Mouse (Mus musculus) MEL (cell line): ENCODE results near the gene Tifa. TPM values are rescaled to one million over a fixed set of nuclear protein-coding genes. Genes with fewer than 3 reads are reported as not detected.
A peak's percentile ranks its signal among the peaks of the same experiment; 100 is the strongest.

Experiments used
- DNase-seq: peaks from one replicate; pipeline ENCODE4 v3.0.0; 2011; ENCODE audit warnings: low read depth, low spot score
- H3K27ac ChIP-seq: 2 replicates; pipeline ENCODE4 v1.5.1; 2012; ENCODE audit warnings: low read depth, mild to moderate bottlenecking, control low read depth, low read length, moderate library complexity; ENCODE audit not compliant: control insufficient read depth
- H3K27me3 ChIP-seq, 2 experiments: fragments of 150-350 bp in 1 of 2; sonication (generic) in 1 of 2; 2 replicates each; pipeline ENCODE4 v1.6.1; 2012; ENCODE audit warnings: low read length in 2 of 2, mild to moderate bottlenecking in 2 of 2, improper control_type of control experiment in 1 of 2, moderate library complexity in 1 of 2; ENCODE audit not compliant: insufficient read depth in 2 of 2, control insufficient read depth in 1 of 2
- H3K36me3 ChIP-seq, 2 experiments: 2 replicates each; pipeline ENCODE4 v1.6.1; 2012 to 2014; ENCODE audit warnings: low read length in 2 of 2, improper control_type of control experiment in 1 of 2, inconsistent platforms in 1 of 2, mild to moderate bottlenecking in 1 of 2; ENCODE audit not compliant: insufficient read depth in 2 of 2, control insufficient read depth in 1 of 2
- H3K4me1 ChIP-seq, 2 experiments: fragments of 150-350 bp in 1 of 2; sonication (generic) in 1 of 2; 2 replicates each; pipeline ENCODE4 v1.6.1; 2012; ENCODE audit warnings: low read length in 2 of 2, improper control_type of control experiment in 1 of 2, mild to moderate bottlenecking in 1 of 2; ENCODE audit not compliant: insufficient read depth in 2 of 2, control insufficient read depth in 1 of 2
- H3K4me3 ChIP-seq, 2 experiments: fragments of 150-350 bp in 1 of 2; sonication (generic) in 1 of 2; 2 replicates each; pipeline ENCODE4 v1.5.1; 2012; ENCODE audit warnings: low read depth in 2 of 2, low read length in 2 of 2, mild to moderate bottlenecking in 2 of 2, moderate library complexity in 2 of 2, control low read depth in 1 of 2, improper control_type of control experiment in 1 of 2; ENCODE audit not compliant: control insufficient read depth in 1 of 2, insufficient read depth in 1 of 2
- H3K79me2 ChIP-seq: 2 replicates; pipeline ENCODE4 v1.6.1; 2012; ENCODE audit warnings: mild to moderate bottlenecking, low read length, moderate library complexity; ENCODE audit not compliant: control insufficient read depth, poor library complexity, insufficient read depth
- H3K9ac ChIP-seq: 2 replicates; pipeline ENCODE4 v1.6.1; 2012; ENCODE audit warnings: low read depth, mild to moderate bottlenecking, control low read depth, low read length, moderate library complexity; ENCODE audit not compliant: control insufficient read depth, poor library complexity, severe bottlenecking
- H3K9me3 ChIP-seq: fragments of 150-350 bp; sonication (generic); replicated peaks from 2 replicates; pipeline ENCODE4 v1.6.1; 2012; ENCODE audit warnings: mild to moderate bottlenecking, low read length, improper control_type of control experiment, moderate library complexity; ENCODE audit not compliant: insufficient read depth
- BHLHE40 ChIP-seq: IDR thresholded peaks from 2 replicates; pipeline ENCODE4 v1.6.1; 2012; ENCODE audit warnings: low read depth, mild to moderate bottlenecking, inconsistent platforms, low read length, improper control_type of control experiment, borderline replicate concordance
- CHD2 ChIP-seq: IDR thresholded peaks from 2 replicates; pipeline ENCODE4 v1.6.1; 2011; ENCODE audit warnings: low read length, improper control_type of control experiment
- E2F4 ChIP-seq: IDR thresholded peaks from 2 replicates; pipeline ENCODE4 v1.6.1; 2011; ENCODE audit warnings: low read depth, low read length, improper control_type of control experiment, borderline replicate concordance
- GATA1 ChIP-seq: IDR thresholded peaks from 2 replicates; pipeline ENCODE4 v1.6.1; 2011; ENCODE audit warnings: low read depth, low read length, improper control_type of control experiment
- KAT2A ChIP-seq: conservative IDR thresholded peaks from 2 replicates; pipeline ENCODE4 v1.6.1; 2012; ENCODE audit warnings: low read depth, low read length, improper control_type of control experiment, inconsistent platforms
- MAFK ChIP-seq: IDR thresholded peaks from 2 replicates; pipeline ENCODE4 v1.6.1; 2011; ENCODE audit warnings: low read depth, mild to moderate bottlenecking, low read length, improper control_type of control experiment, borderline replicate concordance
- MAX ChIP-seq: IDR thresholded peaks from 2 replicates; pipeline ENCODE4 v1.6.1; 2011; ENCODE audit warnings: low read length, improper control_type of control experiment
- MEF2A ChIP-seq: IDR thresholded peaks from 2 replicates; pipeline ENCODE4 v1.6.1; 2014; ENCODE audit warnings: low read depth, mild to moderate bottlenecking, inconsistent platforms, low read length, improper control_type of control experiment; ENCODE audit not compliant: poor library complexity, insufficient replicate concordance, severe bottlenecking; ENCODE audit errors: extremely low read depth
- MXI1 ChIP-seq: IDR thresholded peaks from 2 replicates; pipeline ENCODE4 v1.6.1; 2011; ENCODE audit warnings: mild to moderate bottlenecking, low read depth, low read length, improper control_type of control experiment
- MYB ChIP-seq: IDR thresholded peaks from 2 replicates; pipeline ENCODE4 v1.6.1; 2011; ENCODE audit warnings: mild to moderate bottlenecking, low read depth, low read length, improper control_type of control experiment
- MYC ChIP-seq: IDR thresholded peaks from 2 replicates; pipeline ENCODE4 v1.6.1; 2011; ENCODE audit warnings: low read depth, mild to moderate bottlenecking, low read length, improper control_type of control experiment, moderate library complexity
- POLR2A ChIP-seq, 2 experiments: IDR thresholded peaks; 2 replicates each; pipeline ENCODE4 v1.6.1; 2011 to 2012; ENCODE audit warnings: low read length in 2 of 2, mild to moderate bottlenecking in 2 of 2, control low read depth in 1 of 2, improper control_type of control experiment in 1 of 2, low read depth in 1 of 2, moderate library complexity in 1 of 2; ENCODE audit not compliant: control insufficient read depth in 1 of 2, insufficient read depth in 1 of 2, poor library complexity in 1 of 2
- POLR2AphosphoS2 ChIP-seq: IDR thresholded peaks from 2 replicates; pipeline ENCODE4 v1.6.1; 2011; ENCODE audit warnings: low read length, improper control_type of control experiment
- RAD21 ChIP-seq: IDR thresholded peaks from 2 replicates; pipeline ENCODE4 v1.6.1; 2011; ENCODE audit warnings: mild to moderate bottlenecking, low read depth, low read length, improper control_type of control experiment
- RCOR1 ChIP-seq: IDR thresholded peaks from 2 replicates; pipeline ENCODE4 v1.6.1; 2012; ENCODE audit warnings: low read depth, mild to moderate bottlenecking, inconsistent platforms, low read length, improper control_type of control experiment
- SIN3A ChIP-seq: IDR thresholded peaks from 2 replicates; pipeline ENCODE4 v1.6.1; 2012; ENCODE audit warnings: low read length, improper control_type of control experiment, inconsistent platforms
- SMC3 ChIP-seq: IDR thresholded peaks from 2 replicates; pipeline ENCODE4 v1.6.1; 2011; ENCODE audit warnings: low read depth, low read length, improper control_type of control experiment
- TAL1 ChIP-seq: IDR thresholded peaks from 2 replicates; pipeline ENCODE4 v1.6.1; 2012; ENCODE audit warnings: mild to moderate bottlenecking, inconsistent platforms, low read length, moderate library complexity, mixed read lengths
- TBP ChIP-seq: IDR thresholded peaks from 2 replicates; pipeline ENCODE4 v1.8.0; 2011; ENCODE audit warnings: low read depth, low read length, improper control_type of control experiment
- TCF12 ChIP-seq: IDR thresholded peaks from 2 replicates; pipeline ENCODE4 v1.6.1; 2014; ENCODE audit warnings: low read depth, mild to moderate bottlenecking, inconsistent platforms, low read length, improper control_type of control experiment, moderate library complexity
- USF2 ChIP-seq, 2 experiments: IDR thresholded peaks; 2 replicates each; pipeline ENCODE4 v1.6.1; 2011 to 2012; ENCODE audit warnings: improper control_type of control experiment in 2 of 2, low read length in 2 of 2, borderline replicate concordance in 1 of 2, inconsistent platforms in 1 of 2, low read depth in 1 of 2, mild to moderate bottlenecking in 1 of 2; ENCODE audit not compliant: insufficient read depth in 1 of 2
- ZC3H11A ChIP-seq: IDR thresholded peaks from 2 replicates; pipeline ENCODE4 v1.6.1; 2012; ENCODE audit warnings: low read depth, mild to moderate bottlenecking, inconsistent platforms, low read length, improper control_type of control experiment
- ZNF384 ChIP-seq: IDR thresholded peaks from 2 replicates; pipeline ENCODE4 v1.6.1; 2012; ENCODE audit warnings: low read depth, mild to moderate bottlenecking, inconsistent platforms, low read length, improper control_type of control experiment
- polyA plus RNA-seq, 2 experiments: library from polyadenylated mRNA; stranded (reverse) in 1 of 2; unstranded in 1 of 2; fragments of >175 nt in 1 of 2; fragments of >200 nt in 1 of 2; gene quantifications; 2 replicates each; pipeline versions ENCODE4 v1.2.1 to v1.2.4; 2012; ENCODE audit warnings: low replicate concordance in 2 of 2, low read depth in 1 of 2; ENCODE audit not compliant: insufficient read length in 2 of 2, insufficient read depth in 1 of 2, missing spikeins in 1 of 2
- total RNA-seq: library from RNA; depleted of rRNA; stranded (reverse); fragments of 300-350 nt; gene quantifications from 2 replicates; pipeline ENCODE4 v1.2.3, GENCODE M21; 2012

The Tifa gene
- total and polyA plus RNA-seq, 3 experiments, result 1.7 to 3.0 TPM; not detected in 1

DNA sequence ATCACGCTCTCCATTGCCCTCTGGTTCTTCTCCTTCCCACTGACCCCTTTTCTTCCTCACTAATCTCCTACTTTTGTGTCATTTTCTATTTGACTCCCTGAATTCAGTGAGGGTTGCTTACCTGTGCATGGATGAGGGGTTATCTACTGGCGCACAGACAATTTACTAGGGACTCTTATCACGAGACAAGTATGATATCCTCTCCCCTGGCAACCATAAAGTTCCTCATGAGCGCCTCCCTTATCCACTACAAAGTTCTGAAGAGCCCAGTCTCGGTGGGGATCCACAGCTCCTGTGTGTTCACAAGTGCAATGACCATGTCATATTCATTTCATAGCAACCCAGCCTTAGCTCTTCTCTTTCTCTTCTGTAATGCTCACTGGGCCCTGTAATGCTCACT lies 60.3 kb downstream of the Tifa start (continued):
- TF ChIP-seq ZNF384, result peak; percentile 56
- TF ChIP-seq POLR2A (IDR thresholded peaks at IDR 0.05; ENCODE audit: control insufficient read depth in 1 of 2, insufficient read depth in 1 of 2, low read depth in 1 of 2, low read length in 2 of 2, poor library complexity in 1 of 2), result no peak
- no peak for TF ChIP-seq MYB
- no peak for TF ChIP-seq RCOR1
- no peak for TF ChIP-seq TBP
- no peak for TF ChIP-seq USF2 (IDR thresholded peaks at IDR 0.05; ENCODE audit: borderline replicate concordance in 1 of 2, insufficient read depth in 1 of 2, low read depth in 1 of 2, low read length in 2 of 2)
- no peak for TF ChIP-seq MXI1
- TF ChIP-seq POLR2AphosphoS2, result no peak
- peak; percentile 87 for TF ChIP-seq TCF12
- no peak for TF ChIP-seq MAFK
- TF ChIP-seq BHLHE40, result peak; percentile 84; the same call in 1 of the 2 replicates
- TF ChIP-seq E2F4, result no peak

DNA sequence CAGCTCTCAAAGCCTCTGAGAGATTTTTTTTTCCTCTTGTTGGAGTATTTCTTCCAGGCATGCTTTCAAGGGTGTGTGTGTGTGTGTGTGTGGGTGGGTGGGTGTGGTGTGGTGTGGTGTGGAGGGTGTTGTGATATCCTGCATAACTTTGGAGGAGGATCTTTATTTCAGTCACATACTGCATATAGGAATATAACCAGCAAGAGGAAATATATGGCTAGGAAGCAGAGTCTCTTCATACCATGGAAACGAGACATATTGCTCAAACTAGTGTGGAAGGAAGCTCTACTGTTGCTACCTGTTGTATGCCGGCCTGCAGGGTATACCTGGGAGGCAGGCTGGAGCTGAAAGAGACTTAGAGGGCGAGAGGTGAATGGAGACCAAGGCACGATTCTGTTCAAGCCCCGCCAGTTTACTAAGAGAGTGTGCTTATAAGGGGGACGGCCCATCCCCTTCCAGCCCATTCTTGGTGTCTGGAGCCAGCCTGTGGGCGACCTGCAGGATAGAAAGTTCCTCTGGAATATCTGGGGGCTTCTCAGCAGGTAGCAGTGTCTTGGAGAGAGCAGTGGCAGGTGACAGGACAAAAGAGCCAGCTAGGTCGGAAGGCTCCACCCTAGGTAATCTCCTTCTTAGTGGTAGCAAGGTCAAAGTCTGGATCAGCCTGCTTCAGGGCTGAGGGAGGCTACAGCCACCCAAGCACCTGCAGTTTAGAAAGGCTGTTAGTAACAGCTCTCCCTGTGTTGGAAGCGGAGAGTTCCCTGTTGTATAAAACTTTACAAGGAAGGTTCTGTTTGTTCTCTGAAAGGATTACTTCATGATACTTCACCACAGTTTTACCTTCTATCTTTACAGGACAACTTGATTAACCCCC lies 61.4 kb downstream of the Tifa start:
- no peak overlapping the region for H3K9ac ChIP-seq
- H3K79me2 ChIP-seq, result no peaks in the 10 kb centered on the region
- peak; percentile 19 for DNase-seq
- TF ChIP-seq MYC (no peak), KAT2A (no peak), E2F4 (no peak), SMC3 (no peak), BHLHE40 (no peak), CHD2 (no peak), MAX (no peak), GATA1 (no peak), MEF2A (no peak), ZC3H11A (no peak), RAD21 (no peak), MAFK (no peak), TAL1 (no peak), MYB (no peak), SIN3A (no peak), POLR2AphosphoS2 (no peak)
- peaks cover 0 to 26% of the 10 kb centered on the region in 2 experiments; a peak in 2 of 4 replicates for H3K36me3 ChIP-seq
- H3K4me1 ChIP-seq, result peaks cover 13 to 23% of the 10 kb centered on the region in 2 experiments
- H3K9me3 ChIP-seq, result no peaks in the 10 kb centered on the region
- H3K27me3 ChIP-seq, result no peaks in the 10 kb centered on the region
- H3K4me3 ChIP-seq, result no peak overlapping the region
- H3K27ac ChIP-seq, result no peak overlapping the region
